In the genomic region with DNA sequence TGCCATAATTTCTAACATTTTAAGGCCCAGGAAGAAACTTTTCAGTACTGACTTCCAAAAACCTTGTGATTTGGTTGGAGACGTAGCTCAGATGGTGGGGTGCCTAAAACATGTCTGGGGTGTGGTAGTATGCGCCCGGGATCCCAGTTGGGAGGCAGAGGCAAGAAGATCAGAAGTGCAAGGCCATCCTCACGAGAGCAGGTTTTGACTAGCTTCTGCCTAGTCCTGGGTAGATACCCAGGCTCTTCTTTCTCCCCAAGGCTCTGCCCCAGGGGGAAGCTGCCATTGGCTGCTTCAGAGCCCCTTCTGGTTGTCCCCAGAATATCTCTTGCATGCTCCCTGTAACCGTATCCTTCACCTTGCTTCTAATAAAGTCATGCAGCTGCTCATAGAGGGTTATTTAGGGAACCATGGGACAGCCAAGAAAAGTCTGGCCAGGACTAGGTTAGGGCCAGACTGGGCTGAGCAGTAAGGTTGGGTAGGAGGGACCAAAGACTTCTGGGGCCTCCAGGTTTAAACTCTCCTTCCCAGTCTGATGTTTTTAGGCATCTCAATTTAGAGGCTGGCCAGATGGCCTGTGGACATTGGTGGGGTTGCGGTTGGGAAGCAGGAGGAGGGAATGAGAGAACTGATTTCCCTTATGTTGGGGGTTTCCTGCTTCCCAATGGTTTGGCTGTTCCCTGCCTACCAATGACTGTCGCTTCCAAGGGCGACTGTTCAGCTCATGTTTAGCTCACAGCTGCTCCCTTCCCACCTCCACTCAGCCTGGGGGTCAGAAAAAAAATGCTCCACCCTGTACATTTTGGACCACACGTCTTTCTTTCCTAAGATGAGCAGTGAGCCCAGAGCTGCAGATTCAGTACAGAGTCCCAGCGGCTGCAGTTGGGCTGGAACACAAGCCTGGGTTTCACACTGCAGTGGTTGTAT, we compare ENCODE assay signal across 1 mouse cellular context.
TF ChIP-seq lines count a peak whose summit lies in the region.

No protein-coding gene starts in this region.

TF ChIP-seq in MEL, 35 proteins besides CTCF, POLR2A, EP300 and RAD21:
- TF ChIP-seq KAT2A (conservative IDR thresholded peaks at IDR 0.05; ENCODE audit: low read depth, low read length) = no peak
- no peak for TF ChIP-seq MEF2A (IDR thresholded peaks at IDR 0.05; ENCODE audit: extremely low read depth, insufficient replicate concordance, low read depth, low read length, poor library complexity, severe bottlenecking)
- no peak for TF ChIP-seq NELFE (IDR thresholded peaks at IDR 0.05; ENCODE audit: low read depth, low read length)
